ENCODE assay signal across 24 mouse cellular contexts in genomic region chr17:45789777-45790176, GRCm38 (mm10). TPM values are rescaled to one million over a fixed set of nuclear protein-coding genes. Genes with fewer than 3 reads are reported as not detected.
DNase-seq lines count a peak whose midpoint lies in the region; ATAC-seq and TF ChIP-seq lines count a peak whose summit lies in the region.
"Had no signal": no experiment of that assay in that cellular context is flagged by ENCODE, and none has a peak within 500 bp of the region (broad histone marks: within the 10 kb centered on the region; RNA-seq: fewer than 3 reads in every experiment).

No protein-coding gene starts in this region.

- no peaks in the 10 kb centered on the region for H3K36me3 ChIP-seq in intestine, embryonic 15.5 days
- no peaks in the 10 kb centered on the region for H3K36me3 ChIP-seq in intestine, postnatal 0 days (ENCODE audit: control insufficient read depth, insufficient read depth)
- H3K36me3 ChIP-seq in midbrain, postnatal 0 days (ENCODE audit: insufficient read depth, low read length), result no peaks in the 10 kb centered on the region

- WGBS in intestine, embryonic 15.5 days, result 50% methylated on average over 6 of the region's 6 CpGs
- WGBS in intestine, postnatal 0 days, result 47% methylated on average over 6 of the region's 6 CpGs
- 20% methylated on average over 6 of the region's 6 CpGs for WGBS in midbrain, postnatal 0 days

- DNase-seq in brain, embryonic 14.5 days (ENCODE audit: low read depth), result peak; percentile 70
- DNase-seq in fat pad, adult 2 months (ENCODE audit: extremely low read depth, low read depth, low spot score), result peak; percentile 83
- peak; percentile 39 for DNase-seq in midbrain, postnatal 0 days (ENCODE audit: low spot score)
- DNase-seq in cerebellum, postnatal 14 days, result no peak
- DNase-seq in heart, adult 9 months (ENCODE audit: low spot score in 2 of 2), result no peak
- no peak for DNase-seq in kidney, postnatal 10 days
- DNase-seq: cerebellum, adult 2 months; embryo, embryonic 11 days; heart, adult 2 months; heart, postnatal 10 days; kidney, adult 9 months; liver; lung, adult 2 months; thymus, adult 18-20 months had no signal

- TF ChIP-seq CTCF in intestine, postnatal 0 days (IDR thresholded peaks at IDR 0.05; ENCODE audit: low read depth), result no peak
- no peak for TF ChIP-seq CTCF in brain, embryonic 14.5 days (IDR thresholded peaks at IDR 0.05; ENCODE audit: borderline replicate concordance, extremely low read depth, insufficient read depth, insufficient read length)
- TF ChIP-seq CTCF in midbrain, postnatal 0 days (IDR thresholded peaks at IDR 0.05), result no peak

- no peak overlapping the region for H3K4me2 ChIP-seq in intestine, embryonic 15.5 days (replicated peaks)
- no peak overlapping the region for H3K4me2 ChIP-seq in intestine, postnatal 0 days (replicated peaks; ENCODE audit: low read depth)
- no peak overlapping the region for H3K4me2 ChIP-seq in midbrain, postnatal 0 days (ENCODE audit: low read depth, low read length, poor library complexity, severe bottlenecking)

- H3K27ac ChIP-seq in intestine, embryonic 15.5 days, result no peak overlapping the region
- H3K27ac ChIP-seq in intestine, postnatal 0 days (ENCODE audit: low read depth, low read length), result no peak overlapping the region
- H3K27ac ChIP-seq in midbrain, postnatal 0 days (ENCODE audit: low read depth, low read length), result no peak overlapping the region
- H3K27ac ChIP-seq: heart, adult 2 months; layer of hippocampus, adult 2 months; left cerebral cortex, adult 2 months had no signal

- 0 out of 2 replicates have a peak, but pooled peaks have one; percentile 36 for ATAC-seq in intestine, embryonic 15.5 days
- no peak for ATAC-seq in intestine, postnatal 0 days
- no peak for ATAC-seq in midbrain, postnatal 0 days (ENCODE audit: low FRiP score)
- ATAC-seq: hindbrain, embryonic 16.5 days had no signal

- no peak overlapping the region for H3K4me3 ChIP-seq in intestine, embryonic 15.5 days (replicated peaks)
- no peak overlapping the region for H3K4me3 ChIP-seq in intestine, postnatal 0 days (ENCODE audit: low read depth, low read length)
- no peak overlapping the region for H3K4me3 ChIP-seq in midbrain, postnatal 0 days (ENCODE audit: low read depth, low read length)
- H3K4me3 ChIP-seq: heart, adult 2 months; layer of hippocampus, adult 2 months; left cerebral cortex, adult 2 months; megakaryocyte, embryonic 14.5 days had no signal

- H3K9ac ChIP-seq in intestine, embryonic 15.5 days, result no peak overlapping the region
- H3K9ac ChIP-seq in intestine, postnatal 0 days (ENCODE audit: low read depth, low read length), result no peak overlapping the region
- H3K9ac ChIP-seq in midbrain, postnatal 0 days (replicated peaks; ENCODE audit: low read length, poor library complexity, severe bottlenecking), result no peak overlapping the region

- no peaks in the 10 kb centered on the region for H3K27me3 ChIP-seq in intestine, embryonic 15.5 days (replicated peaks)
- H3K27me3 ChIP-seq in intestine, postnatal 0 days (replicated peaks; ENCODE audit: control insufficient read depth, insufficient read depth, low read length), result no peaks in the 10 kb centered on the region
- no peaks in the 10 kb centered on the region for H3K27me3 ChIP-seq in midbrain, postnatal 0 days (ENCODE audit: insufficient read depth, low read length)

- 0 out of 2 replicates have a peak, but pooled peaks cover 6% of the 10 kb centered on the region for H3K4me1 ChIP-seq in intestine, embryonic 15.5 days (replicated peaks)
- H3K4me1 ChIP-seq in intestine, postnatal 0 days (replicated peaks; ENCODE audit: control insufficient read depth, insufficient read depth, low read length), result no peaks in the 10 kb centered on the region
- no peaks in the 10 kb centered on the region for H3K4me1 ChIP-seq in midbrain, postnatal 0 days (ENCODE audit: insufficient read depth, low read length)

- no peaks in the 10 kb centered on the region for H3K9me3 ChIP-seq in intestine, embryonic 15.5 days
- no peaks in the 10 kb centered on the region for H3K9me3 ChIP-seq in intestine, postnatal 0 days (ENCODE audit: control insufficient read depth)
- no peaks in the 10 kb centered on the region for H3K9me3 ChIP-seq in midbrain, postnatal 0 days (ENCODE audit: low read length)
- H3K9me3 ChIP-seq: megakaryocyte, embryonic 14.5 days had no signal

- TF ChIP-seq POLR2A in brain, embryonic 14.5 days (IDR thresholded peaks at IDR 0.05; ENCODE audit: borderline replicate concordance, extremely low read depth, insufficient read depth, insufficient read length, poor library complexity, severe bottlenecking), result no peak

RNA-seq across cellular contexts. Expression of gene 1600014C23Rik, which starts 56.1 kb away (rescaled TPM):
- 0.52 TPM in 1 of 2 replicates, not detected in the other for polyA plus RNA-seq in intestine, embryonic 15.5 days (2015; fragmentation: Nextera tagmentation; extraction: Ambion mirVana)
- not detected in 2 replicates for polyA plus RNA-seq in intestine, postnatal 0 days (2015; fragmentation: Nextera tagmentation; extraction: Ambion mirVana)
- 0.21 TPM in 1 of 2 replicates, not detected in the other for polyA plus RNA-seq in brain, embryonic 14.5 days (2012; rRNA removed)
- total RNA-seq in midbrain, postnatal 0 days (2014; rRNA removed), result not detected in 2 replicates
- 0.67 TPM in 1 of 2 replicates, not detected in the other for polyA plus RNA-seq in midbrain, postnatal 0 days (2015; fragmentation: Nextera tagmentation; extraction: Ambion mirVana)
- total RNA-seq: adrenal gland, adult 2 months; ES-E14; heart, postnatal 10 days; layer of hippocampus, adult 2 months; left cerebral cortex, adult 2 months had no signal
- polyA plus RNA-seq: adrenal gland, adult 2 months; C2C12; heart, adult 2 months; lung, adult 2 months; urinary bladder, adult 2 months had no signal

Comparison
In these comparisons a context has a peak if more than half of its experiments do, and no peak if none do; other contexts are left out.
1. DNase-seq: peak in brain, embryonic 14.5 days (single experiment), fat pad, adult 2 months (single experiment) and midbrain, postnatal 0 days (single experiment); none in cerebellum, postnatal 14 days (0 of 2), heart, adult 9 months (0 of 2) and kidney, postnatal 10 days (single experiment).